Mouse (Mus musculus): ENCODE data around the gene Ppp2r5a.
"Not testable (repeated sequence)": the region's sequence is repeated elsewhere in the genome, so short reads cannot be mapped to it uniquely, and the experiment has no call there.

Ppp2r5a gene

GRCm38 (mm10) chr1:191403074-191403473 lies at the start of gene Ppp2r5a:
TSS of gene Ppp2r5a (minus strand) at chr1:191403272.
- DNase-seq, result no peak

- no peak for DNase-seq
These were observed 47.5 kb upstream of the Ppp2r5a start for GRCm38 (mm10) chr1:191450614-191451013.

- no peak for DNase-seq
These were observed 46.5 kb upstream of the Ppp2r5a start for GRCm38 (mm10) chr1:191449537-191449936.

GRCm38 (mm10) chr1:191447391-191448016 lies 44.4 kb upstream of the Ppp2r5a start:
- DNase-seq, result peak; percentile 56

- peak; percentile 80 for DNase-seq
These were observed 43.2 kb upstream of the Ppp2r5a start for GRCm38 (mm10) chr1:191446307-191446706.

- no peak for DNase-seq
These were observed 42.8 kb upstream of the Ppp2r5a start for GRCm38 (mm10) chr1:191445831-191446258.

GRCm38 (mm10) chr1:191445401-191445800 lies 42.3 kb upstream of the Ppp2r5a start:
- DNase-seq, result peak; percentile 55

GRCm38 (mm10) chr1:191444467-191444866 lies 41.4 kb upstream of the Ppp2r5a start:
- peak; percentile 82 for DNase-seq

GRCm38 (mm10) chr1:191439011-191439410 lies 35.9 kb upstream of the Ppp2r5a start:
- no peak for DNase-seq

- no peak for DNase-seq
These were observed 35.5 kb upstream of the Ppp2r5a start for GRCm38 (mm10) chr1:191438546-191438945.

GRCm38 (mm10) chr1:191436647-191437046 lies 33.6 kb upstream of the Ppp2r5a start:
- DNase-seq, result no peak

GRCm38 (mm10) chr1:191435359-191435758 lies 32.3 kb upstream of the Ppp2r5a start:
- peak; percentile 91 for DNase-seq

- DNase-seq, result peak; percentile 73
These were observed 29.5 kb upstream of the Ppp2r5a start for GRCm38 (mm10) chr1:191432531-191432930.

GRCm38 (mm10) chr1:191432023-191432422 lies 29.0 kb upstream of the Ppp2r5a start:
- DNase-seq, result no peak

- DNase-seq, result no peak
These were observed 27.0 kb upstream of the Ppp2r5a start for GRCm38 (mm10) chr1:191430121-191430520.

- DNase-seq, result no peak
These were observed 22.8 kb upstream of the Ppp2r5a start for GRCm38 (mm10) chr1:191425884-191426283.

- DNase-seq, result no peak
These were observed 20.1 kb upstream of the Ppp2r5a start for GRCm38 (mm10) chr1:191423201-191423600.

GRCm38 (mm10) chr1:191422714-191423113 lies 19.6 kb upstream of the Ppp2r5a start:
- not testable (repeated sequence) for DNase-seq

GRCm38 (mm10) chr1:191422164-191422563 lies 19.1 kb upstream of the Ppp2r5a start:
- no peak for DNase-seq

GRCm38 (mm10) chr1:191421426-191421999 lies 18.4 kb upstream of the Ppp2r5a start:
- DNase-seq, result no peak

- peak; percentile 68 for DNase-seq
These were observed 17.9 kb upstream of the Ppp2r5a start for GRCm38 (mm10) chr1:191420930-191421404.

GRCm38 (mm10) chr1:191419991-191420751 lies 17.1 kb upstream of the Ppp2r5a start:
- DNase-seq, result peak; percentile 51

- no peak for DNase-seq
These were observed 16.3 kb upstream of the Ppp2r5a start for GRCm38 (mm10) chr1:191419421-191419820.

GRCm38 (mm10) chr1:191418936-191419335 lies 15.9 kb upstream of the Ppp2r5a start:
- DNase-seq, result no peak
